Mouse (Mus musculus) embryonic fibroblast, embryonic 13.5 days (primary cell): ENCODE measurements around the gene Coch.

Experiments used
- CTCF ChIP-seq: IDR thresholded peaks from 2 replicates; pipeline ENCODE4 v1.5.1; 2011; ENCODE audit warnings: mild to moderate bottlenecking, control low read depth, low read length, moderate library complexity, borderline replicate concordance; ENCODE audit not compliant: insufficient read depth
- POLR2A ChIP-seq: IDR thresholded peaks from 2 replicates; pipeline ENCODE4 v1.6.1; 2011; ENCODE audit warnings: low read depth, mild to moderate bottlenecking, control low read depth, low read length, moderate library complexity

GRCm38 (mm10) chr12:51620572-51620971 lies 27.4 kb downstream of the Coch start:
- TF ChIP-seq CTCF (no peak), POLR2A (no peak)
